Mouse (Mus musculus): ENCODE data around the gene Fbxl7.

Fbxl7 gene

GRCm38 (mm10) chr15:26619221-26619620 is 276.2 kb downstream of the Fbxl7 start:
- in situ Hi-C loops (cut with MboI; ENCODE audit: low pct_unique_long_range_greater_than_20kb in 1 of 2, low sequenced_read_pairs in 2 of 2, unreplicated experiment in 1 of 2): no loop called here

- in situ Hi-C loops (cut with MboI; ENCODE audit: low pct_unique_long_range_greater_than_20kb in 1 of 2, low sequenced_read_pairs in 2 of 2, unreplicated experiment in 1 of 2): no loop called here
These were observed 299.1 kb downstream of the Fbxl7 start for GRCm38 (mm10) chr15:26596239-26596638.

DNA sequence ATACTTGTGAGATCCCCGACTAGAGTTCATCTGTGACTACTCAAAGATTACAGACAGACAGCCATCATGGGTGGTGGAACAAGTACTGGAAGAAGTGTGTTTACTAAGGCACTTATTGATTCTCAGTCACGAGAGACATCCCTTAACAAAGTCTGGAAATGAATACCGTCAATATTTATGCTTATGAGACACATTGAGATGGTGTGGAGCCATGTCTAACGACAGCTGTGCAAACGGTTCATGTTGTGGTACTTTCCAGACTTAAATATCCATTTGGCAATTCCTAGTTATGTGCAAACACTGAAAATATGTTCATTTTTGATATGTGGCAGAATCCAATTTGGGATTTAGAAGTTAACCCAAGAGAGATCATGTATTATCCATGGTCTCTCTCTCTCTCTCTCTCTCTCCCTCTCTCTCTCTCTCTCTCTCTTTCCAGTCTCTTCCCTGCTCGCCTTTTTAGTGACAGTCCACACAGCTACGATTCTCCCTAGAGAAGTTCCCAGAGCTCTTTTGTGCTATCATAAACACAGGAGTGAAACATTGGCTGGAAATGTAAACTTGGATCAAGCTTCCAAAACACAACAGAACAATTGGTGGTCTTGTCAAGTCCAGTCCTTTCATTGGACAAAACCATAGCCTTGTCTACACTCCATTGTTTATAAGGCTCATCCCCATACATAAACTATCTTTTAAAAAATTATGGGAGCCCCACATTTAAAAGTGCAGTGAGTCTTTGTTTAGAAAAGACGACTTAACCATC is 315.3 kb downstream of the Fbxl7 start:
- in situ Hi-C loops (cut with MboI; ENCODE audit: low pct_unique_long_range_greater_than_20kb in 1 of 2, low sequenced_read_pairs in 2 of 2, unreplicated experiment in 1 of 2): no loop called here

GRCm38 (mm10) chr15:26578500-26578899 is 316.9 kb downstream of the Fbxl7 start:
- in situ Hi-C loops (cut with MboI; ENCODE audit: low pct_unique_long_range_greater_than_20kb in 1 of 2, low sequenced_read_pairs in 2 of 2, unreplicated experiment in 1 of 2): no loop called here

DNA sequence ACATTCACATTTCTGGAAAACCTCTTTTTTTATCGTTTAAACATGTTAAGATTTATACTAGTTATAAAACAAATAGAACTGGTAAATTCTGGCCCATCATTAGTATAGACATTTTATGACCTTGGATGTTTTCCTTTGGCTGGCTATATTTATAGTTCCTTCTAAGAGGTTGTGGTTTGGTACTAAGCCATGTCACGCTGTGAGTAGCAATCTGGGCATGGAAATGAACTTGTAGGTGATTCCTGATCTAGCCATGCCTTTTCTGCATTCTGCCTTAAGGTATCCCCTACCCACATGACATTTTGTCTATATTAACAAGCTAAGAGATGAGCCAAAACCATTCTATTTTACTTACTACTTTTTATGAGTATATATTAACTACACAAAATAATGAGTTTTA is 329.3 kb downstream of the Fbxl7 start:
- in situ Hi-C loops (cut with MboI; ENCODE audit: low pct_unique_long_range_greater_than_20kb in 1 of 2, low sequenced_read_pairs in 2 of 2, unreplicated experiment in 1 of 2): no loop called here

GRCm38 (mm10) chr15:26553620-26554019 is 341.8 kb downstream of the Fbxl7 start:
- in situ Hi-C loops (cut with MboI; ENCODE audit: low pct_unique_long_range_greater_than_20kb in 1 of 2, low sequenced_read_pairs in 2 of 2, unreplicated experiment in 1 of 2): no loop called here

GRCm38 (mm10) chr15:26533997-26534700 is 361.2 kb downstream of the Fbxl7 start:
- in situ Hi-C loops (cut with MboI; ENCODE audit: low pct_unique_long_range_greater_than_20kb in 1 of 2, low sequenced_read_pairs in 2 of 2, unreplicated experiment in 1 of 2): no loop called here

DNA sequence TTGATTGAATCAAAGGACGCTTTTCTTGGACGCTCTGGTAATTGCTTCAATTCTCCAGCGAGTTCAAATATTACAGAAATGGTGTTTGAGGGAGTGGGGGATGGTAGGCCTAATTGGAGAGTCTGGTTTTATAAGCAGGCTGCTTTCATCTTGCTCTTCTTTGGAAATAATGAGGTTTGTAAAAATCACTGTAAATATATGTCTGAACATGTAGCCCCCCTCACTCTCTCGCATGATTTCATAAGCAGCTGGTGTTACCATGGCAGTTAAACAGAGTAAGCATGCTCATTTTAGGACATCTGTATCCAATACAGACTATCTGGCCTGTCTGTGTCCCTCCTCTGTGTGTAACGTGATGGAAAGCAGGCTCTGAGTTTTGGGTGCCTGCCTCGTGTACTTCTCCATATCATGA is 376.2 kb downstream of the Fbxl7 start:
- in situ Hi-C loops (cut with MboI; ENCODE audit: low pct_unique_long_range_greater_than_20kb in 1 of 2, low sequenced_read_pairs in 2 of 2, unreplicated experiment in 1 of 2): no loop called here

- in situ Hi-C loops (cut with MboI; ENCODE audit: low pct_unique_long_range_greater_than_20kb in 1 of 2, low sequenced_read_pairs in 2 of 2, unreplicated experiment in 1 of 2): no loop called here
These were observed 394.4 kb downstream of the Fbxl7 start for GRCm38 (mm10) chr15:26501024-26501423.

Data from mouse embryonic stem cell (cell line).